ENCODE assay signal across 8 mouse cellular contexts in genomic region chr8:13493858-13494631, GRCm38 (mm10). TPM values are rescaled to one million over a fixed set of nuclear protein-coding genes. Genes with fewer than 3 reads are reported as not detected.
DNase-seq lines count a peak whose midpoint lies in the region; ATAC-seq and TF ChIP-seq lines count a peak whose summit lies in the region.

Gene Gas6, minus strand, starts transcription at chr8:13494490.

- TF ChIP-seq POLR2A in lung, adult 2 months (IDR thresholded peaks at IDR 0.05; ENCODE audit: borderline replicate concordance, extremely low read depth, low read depth, low read length): peak; percentile 83; the same call in 1 of the 2 replicates
- TF ChIP-seq POLR2A in olfactory bulb, adult 2 months (IDR thresholded peaks at IDR 0.05; ENCODE audit: insufficient read depth, low read depth, low read length): peak; percentile 89

- peaks cover 21% of the 10 kb centered on the region; the same call in 1 of the 2 replicates for H3K27me3 ChIP-seq in forebrain, embryonic 15.5 days

- peak; percentile 62 for DNase-seq in adipocyte (ENCODE audit: low spot score)
- DNase-seq in cerebellum, adult 18-20 months: peak; percentile 74 to 83
- peak; percentile 71 to 76 for DNase-seq in heart, postnatal 14 days
- DNase-seq in large intestine, adult 2 months (ENCODE audit: low read depth, low spot score): no peak
- peak; percentile 62 for DNase-seq in lung, adult 2 months
- peak; percentile 64 for DNase-seq in yolk sac, embryonic 10.5 days (ENCODE audit: low spot score)

- WGBS in forebrain, embryonic 15.5 days: 1% methylated on average over 63 of the region's 64 CpGs
- WGBS in large intestine, adult 2 months: 2% methylated on average over 63 of the region's 64 CpGs
- WGBS in lung, adult 2 months: 3% methylated on average over 61 of the region's 64 CpGs
- WGBS in olfactory bulb, adult 2 months: 2% methylated on average over 64 of the region's 64 CpGs

- no peak for TF ChIP-seq CTCF in lung, adult 2 months (IDR thresholded peaks at IDR 0.05; ENCODE audit: insufficient read depth, low read length)
- no peak for TF ChIP-seq CTCF in olfactory bulb, adult 2 months (IDR thresholded peaks at IDR 0.05; ENCODE audit: insufficient read depth, low read depth, low read length)

- no peak within 1 kb of the TSS for H3K27ac ChIP-seq in forebrain, embryonic 15.5 days (replicated peaks)
- H3K27ac ChIP-seq in olfactory bulb, adult 2 months (ENCODE audit: insufficient read depth, low read depth, low read length): no peak within 1 kb of the TSS

- no peaks in the 10 kb centered on the region for H3K9me3 ChIP-seq in forebrain, embryonic 15.5 days

- ATAC-seq in forebrain, embryonic 15.5 days (replicated peaks): peak; percentile 81

- peaks cover 31% of the 10 kb centered on the region for H3K4me1 ChIP-seq in forebrain, embryonic 15.5 days
- H3K4me1 ChIP-seq in lung, adult 2 months (ENCODE audit: control insufficient read depth, insufficient read depth, low read length): peaks cover 21% of the 10 kb centered on the region
- peaks cover 32% of the 10 kb centered on the region for H3K4me1 ChIP-seq in olfactory bulb, adult 2 months (ENCODE audit: control insufficient read depth, insufficient read depth, low read length)

- H3K4me2 ChIP-seq in forebrain, embryonic 15.5 days (replicated peaks): peak within 1 kb of the TSS; percentile 84

- intact Hi-C loops in heart, postnatal 14 days (cut with DNase I): loop anchor here (2.0 kb wide), 2 partner anchors 37 to 55 kb away; no protein-coding TSS in a partner anchor

- peak within 1 kb of the TSS; percentile 58 for H3K9ac ChIP-seq in forebrain, embryonic 15.5 days (replicated peaks)

- peak within 1 kb of the TSS; percentile 58 for H3K4me3 ChIP-seq in forebrain, embryonic 15.5 days
- H3K4me3 ChIP-seq in lung, adult 2 months (replicated peaks; ENCODE audit: extremely low read depth, low read depth, low read length): peak within 1 kb of the TSS; percentile 70
- H3K4me3 ChIP-seq in olfactory bulb, adult 2 months (ENCODE audit: insufficient read depth, low read depth, low read length): peak within 1 kb of the TSS; percentile 83

- no peaks in the 10 kb centered on the region for H3K36me3 ChIP-seq in forebrain, embryonic 15.5 days

RNA-seq across cellular contexts. Expression of gene Gas6, which starts in this region (rescaled TPM):
- 21.1 and 23.3 TPM in 2 replicates for polyA plus RNA-seq in forebrain, embryonic 15.5 days (2015; fragmentation: Nextera tagmentation; extraction: Ambion mirVana)
- 100 to 1,000 TPM; 121 to 122 TPM for total RNA-seq in heart, postnatal 14 days (2021)
- 57.5 and 77.3 TPM in 2 replicates for polyA plus RNA-seq in large intestine, adult 2 months (2012; rRNA removed)
- polyA plus RNA-seq in lung, adult 2 months (2012; rRNA removed): 245 and 264 TPM in 2 replicates
- not detected in 2 replicates for polyA plus RNA-seq in olfactory bulb, adult 2 months (2012; ENCODE audit: insufficient read depth, insufficient read length, low replicate concordance, missing spikeins)
